Mouse (Mus musculus): Measurements from ENCODE around the gene Ptpn7.

Gene Ptpn7

DNA sequence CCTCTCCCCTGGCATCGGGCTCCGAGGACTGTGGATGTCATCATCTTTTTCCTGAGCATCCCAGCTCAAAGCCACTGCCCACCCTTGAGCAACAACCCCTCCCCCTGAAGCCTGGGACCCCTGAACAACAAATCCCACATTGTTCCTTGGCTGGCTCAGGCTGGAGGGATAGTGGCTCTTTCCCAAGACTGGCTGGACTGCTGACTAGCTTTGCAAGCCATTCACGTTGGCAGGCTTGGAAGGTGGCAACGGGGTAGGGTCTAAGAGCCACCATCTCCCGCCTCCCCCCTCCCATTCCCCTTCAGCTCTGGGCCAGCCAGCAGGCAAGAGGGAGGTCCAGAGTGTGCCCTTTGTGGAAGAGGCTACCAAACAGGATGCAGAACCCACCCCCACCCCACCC is 26.1 kb downstream of the Ptpn7 start:
- no peak for DNase-seq (ENCODE audit: low spot score)

DNA sequence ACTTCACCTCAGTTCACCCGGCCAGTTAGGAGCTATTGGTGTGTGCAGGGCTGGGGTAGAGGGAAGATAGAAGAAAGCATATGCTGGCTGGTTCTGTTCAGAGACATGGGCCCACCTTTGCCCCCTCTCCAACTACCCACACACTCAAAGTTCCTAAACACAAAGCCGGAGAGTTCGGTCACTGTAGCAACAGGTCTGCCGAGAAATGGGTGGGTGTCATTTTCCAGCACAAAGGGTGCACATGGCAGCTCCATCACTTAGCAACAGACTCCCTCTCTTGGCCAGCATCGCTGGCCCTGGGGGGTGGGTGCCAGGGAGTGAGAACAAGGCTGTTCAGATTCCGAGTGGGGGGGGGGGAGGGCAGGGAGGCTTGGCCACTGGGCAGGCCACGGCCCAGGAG is 26.6 kb downstream of the Ptpn7 start:
- no peak for DNase-seq (ENCODE audit: low spot score)

DNA sequence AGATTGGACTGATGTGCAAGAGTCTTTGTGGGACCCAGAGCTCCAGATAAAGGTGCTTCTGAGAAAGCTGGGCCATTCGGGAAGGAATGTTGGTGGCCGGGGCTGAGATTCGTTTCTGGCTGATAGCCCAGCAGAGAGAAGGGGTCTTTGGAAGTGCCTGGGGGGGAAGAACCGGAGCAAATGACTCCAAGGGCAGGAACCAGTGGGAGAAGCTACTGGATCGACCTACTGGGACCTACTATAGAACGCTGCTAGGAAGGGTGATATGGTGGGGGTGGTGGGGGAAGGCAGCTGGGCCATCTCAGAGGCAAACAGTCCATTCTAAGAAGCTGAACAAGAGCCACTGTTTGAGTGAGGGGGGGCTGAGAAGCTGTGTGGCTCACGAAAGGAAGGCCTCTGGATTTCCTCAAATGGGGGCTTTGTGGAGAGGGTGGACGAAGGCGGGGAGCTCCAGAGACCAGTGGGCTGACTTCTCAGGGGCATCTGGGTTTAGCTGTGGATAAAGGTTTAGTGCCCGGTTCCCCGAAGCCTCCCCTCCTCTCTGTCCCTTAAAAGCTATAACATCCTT is 27.1 kb downstream of the Ptpn7 start:
- no peak for DNase-seq (ENCODE audit: low spot score)

DNA sequence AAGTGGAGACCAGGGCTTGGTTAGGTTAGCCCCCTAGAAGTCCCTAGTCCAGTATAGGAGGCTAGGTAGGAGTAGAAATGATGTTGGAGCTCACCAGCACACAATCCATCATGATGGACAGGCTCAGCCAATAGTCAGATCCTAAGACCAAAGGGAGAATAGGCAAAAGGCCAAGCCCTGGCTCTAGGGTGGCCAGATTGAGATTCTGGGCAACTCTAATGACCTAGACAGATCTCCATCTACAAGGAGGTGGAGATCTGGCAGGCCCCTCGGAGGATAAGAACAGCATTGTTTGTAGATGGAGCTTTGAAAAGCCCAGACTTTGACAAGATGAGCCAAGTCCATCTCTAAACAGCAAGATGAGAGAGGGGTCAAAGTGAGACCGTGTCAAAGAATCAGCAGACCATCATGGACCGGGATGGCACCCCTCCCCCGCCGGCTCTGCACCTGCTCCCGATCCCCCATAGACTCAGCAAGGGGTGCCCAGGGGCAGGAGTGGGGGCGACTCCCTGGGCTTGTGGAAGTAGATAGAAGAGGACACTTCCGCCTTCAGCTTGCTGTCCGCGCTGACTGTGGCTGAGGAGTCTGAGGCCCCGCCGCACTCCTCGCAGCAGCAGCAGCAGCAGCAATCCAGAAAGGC is 28.0 kb downstream of the Ptpn7 start:
- no peak for DNase-seq (ENCODE audit: low spot score)

DNA sequence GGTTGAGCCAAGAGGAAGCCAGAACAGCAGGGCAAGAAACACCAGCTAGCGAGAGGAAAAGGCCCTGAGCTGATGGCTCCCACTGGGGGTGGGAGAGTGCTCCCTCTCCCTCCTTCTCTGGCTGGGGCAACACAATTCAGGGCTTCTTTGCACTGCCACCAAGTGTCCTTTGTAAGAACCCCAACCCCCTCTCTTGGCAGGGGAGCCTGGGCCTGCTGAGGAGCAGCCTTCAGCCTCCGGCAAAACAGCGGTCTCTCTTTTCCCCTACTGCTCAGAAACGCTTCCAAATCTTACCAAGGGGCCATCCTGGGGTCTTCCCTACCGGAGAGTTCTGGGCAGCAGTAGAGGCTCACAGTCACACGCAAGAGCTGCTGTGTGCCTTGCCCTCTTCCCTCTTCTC is 30.2 kb downstream of the Ptpn7 start:
- no peak for DNase-seq (ENCODE audit: low spot score)

DNA sequence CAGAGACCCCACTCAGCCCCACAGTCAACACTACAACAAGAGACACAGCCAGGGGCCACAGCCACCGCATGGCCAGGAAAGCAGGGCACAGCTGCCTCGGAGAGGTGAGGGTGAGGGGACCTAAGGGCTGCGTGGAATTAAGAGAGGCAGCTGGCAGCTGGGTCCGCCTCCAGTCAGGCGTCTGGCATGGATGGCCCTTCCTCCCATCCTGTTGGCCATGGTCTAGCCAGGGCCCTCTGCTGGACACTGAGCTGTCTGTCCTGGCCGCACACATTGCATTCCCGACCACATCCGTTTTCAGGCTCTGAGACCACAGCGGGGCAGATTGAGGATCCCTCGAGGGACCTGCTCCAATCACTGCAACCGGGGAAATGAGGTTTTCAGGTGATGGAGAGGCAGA is 34.9 kb downstream of the Ptpn7 start, which contains the start of gene Gpr37l1:
TSS of gene Gpr37l1 (minus strand) at position 247 of the 400 bp plus-strand sequence.
- DNase-seq (ENCODE audit: low spot score): no peak

DNA sequence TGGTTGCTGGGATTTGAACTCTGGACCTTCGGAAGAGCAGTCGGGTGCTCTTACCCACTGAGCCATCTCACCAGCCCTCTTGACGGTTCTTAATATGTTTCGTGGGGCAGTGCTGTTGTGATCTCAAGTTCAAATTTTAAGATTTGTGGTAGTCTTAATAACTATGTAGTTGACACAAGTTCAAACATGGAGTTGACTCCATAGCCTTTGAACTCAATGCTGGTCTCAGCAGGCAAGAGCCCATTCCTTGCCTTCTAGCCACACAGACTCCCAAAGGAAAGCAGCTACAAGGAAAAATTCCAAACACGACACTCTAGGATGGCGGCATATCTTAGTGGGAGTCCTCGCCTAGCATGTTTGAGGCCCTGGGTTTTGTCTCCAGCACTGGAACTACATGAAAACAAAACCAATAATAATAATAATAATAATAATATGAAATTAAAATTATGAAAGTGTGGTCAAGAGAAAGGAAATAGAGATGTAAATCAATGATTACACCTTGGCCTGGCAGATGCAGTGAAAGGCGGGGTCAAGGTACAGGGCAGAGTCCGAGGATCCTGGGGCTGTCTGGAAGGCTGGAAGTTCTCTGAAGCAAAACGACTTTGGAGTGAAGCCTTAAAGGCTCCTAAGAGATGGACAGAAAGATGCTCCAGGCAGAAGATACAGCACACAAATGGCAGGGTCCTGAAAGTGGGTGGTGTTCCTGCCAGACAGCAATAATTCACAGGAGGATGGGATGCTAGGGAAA is 36.1 kb downstream of the Ptpn7 start:
- no peak for DNase-seq (ENCODE audit: low spot score)

DNA sequence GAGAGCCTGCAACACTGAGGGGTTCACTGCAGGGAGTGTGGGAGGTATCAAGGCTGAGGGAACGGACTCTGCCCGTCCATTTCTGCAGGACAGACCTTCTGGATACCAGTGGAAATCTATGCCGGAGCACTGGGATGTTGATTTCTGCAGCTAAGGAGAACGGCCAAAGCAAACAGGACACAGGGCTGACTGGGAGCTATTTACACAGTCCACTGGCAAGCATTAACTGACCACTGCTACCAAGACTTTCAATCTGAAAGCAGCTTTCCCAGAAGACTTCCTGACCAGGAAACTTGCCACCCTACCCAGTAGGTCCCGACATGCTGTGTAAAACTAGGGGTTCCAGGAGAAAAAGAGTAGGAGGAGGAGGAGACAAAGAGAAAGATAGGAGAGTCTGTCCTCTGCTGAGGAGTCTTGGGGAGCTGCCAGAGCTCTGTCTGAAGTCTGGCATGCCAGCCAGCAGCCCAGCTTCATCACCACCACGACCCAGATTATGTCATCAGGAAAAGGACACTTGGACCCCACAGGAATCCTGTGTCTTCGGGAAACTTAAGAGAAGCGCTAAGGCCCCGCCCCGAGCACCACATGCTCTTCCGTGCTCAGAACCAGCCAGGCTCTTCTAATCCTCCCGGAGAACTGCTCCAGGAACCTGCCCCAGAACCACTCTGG is 37.2 kb downstream of the Ptpn7 start:
- DNase-seq (ENCODE audit: low spot score): no peak

DNA sequence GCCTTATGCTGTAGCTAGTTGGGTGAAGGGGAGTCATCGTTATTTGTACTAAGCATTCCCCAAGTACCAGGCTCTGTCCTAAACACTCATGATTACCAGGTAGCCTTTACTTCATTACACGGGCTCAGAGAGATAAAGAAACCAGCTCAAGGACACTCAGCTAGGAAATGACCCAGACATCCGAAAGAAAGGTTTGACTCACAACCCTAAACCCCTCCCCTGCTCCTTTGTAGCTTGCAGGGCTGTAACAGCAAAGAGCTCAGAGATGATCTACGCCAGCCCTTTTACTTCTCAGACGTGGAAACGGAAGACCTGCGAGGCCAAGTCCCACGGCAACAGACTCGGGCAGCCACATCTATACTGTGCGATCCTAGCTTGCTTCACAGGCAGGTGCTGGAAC is 37.8 kb downstream of the Ptpn7 start:
- no peak for DNase-seq (ENCODE audit: low spot score)

DNA sequence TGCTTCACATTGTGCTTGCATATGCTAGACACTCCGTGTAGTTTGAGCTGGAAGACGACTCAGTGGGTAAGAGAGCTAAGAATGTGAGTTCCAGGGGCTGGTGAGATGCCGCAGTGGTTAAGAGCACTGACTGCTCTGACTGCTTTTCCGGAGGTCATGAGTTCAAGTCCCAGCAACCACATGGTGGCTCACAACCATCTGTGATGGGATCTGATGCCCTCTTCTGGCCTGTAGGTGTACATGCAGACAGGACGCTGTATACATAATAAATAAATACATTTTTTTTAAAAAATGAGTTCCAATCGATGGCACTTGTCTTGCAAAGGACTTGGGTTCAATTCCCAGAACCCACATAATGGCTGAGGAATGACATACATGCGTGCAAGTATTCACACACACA is 38.7 kb downstream of the Ptpn7 start:
- no peak for DNase-seq (ENCODE audit: low spot score)

DNA sequence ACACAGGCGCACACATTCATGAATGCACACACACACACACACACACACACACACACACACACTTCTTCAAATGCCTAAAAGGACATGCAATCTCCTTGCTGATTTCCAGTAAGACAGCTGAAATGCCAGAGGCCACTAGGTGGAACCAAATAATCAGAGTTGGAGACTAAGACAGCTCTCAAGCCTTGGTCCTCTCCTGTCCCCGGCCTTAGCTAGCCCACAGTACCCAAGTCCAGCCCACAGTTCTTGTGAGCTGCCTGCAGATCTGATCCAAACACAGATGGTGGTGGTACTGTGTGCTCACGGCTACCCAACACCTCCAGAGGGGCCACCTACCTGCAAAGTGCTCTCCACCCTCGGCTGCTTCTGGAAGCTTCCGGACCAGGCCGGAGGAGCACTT is 39.5 kb downstream of the Ptpn7 start:
- DNase-seq (ENCODE audit: low spot score): peak; percentile 77

DNA sequence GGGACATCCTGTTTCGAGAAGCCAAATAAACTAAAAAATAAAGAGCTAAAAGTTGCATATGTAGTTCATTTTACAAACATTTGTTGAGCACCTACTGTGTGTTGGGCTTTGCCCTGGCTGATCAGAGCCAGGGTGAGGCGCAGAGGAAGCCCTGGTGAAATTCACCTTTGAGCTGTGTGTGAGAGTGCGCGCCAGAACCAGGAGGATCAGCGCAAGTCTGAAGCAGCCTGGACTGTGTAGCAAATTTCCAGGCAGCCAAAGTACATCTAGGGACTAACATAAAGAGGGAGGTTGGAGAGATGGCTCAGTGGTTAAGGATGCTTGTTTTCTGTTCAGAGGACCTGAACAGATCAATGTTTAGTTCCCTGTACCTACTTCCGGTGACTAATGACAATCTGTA is 40.8 kb downstream of the Ptpn7 start:
- DNase-seq (ENCODE audit: low spot score): no peak

DNA sequence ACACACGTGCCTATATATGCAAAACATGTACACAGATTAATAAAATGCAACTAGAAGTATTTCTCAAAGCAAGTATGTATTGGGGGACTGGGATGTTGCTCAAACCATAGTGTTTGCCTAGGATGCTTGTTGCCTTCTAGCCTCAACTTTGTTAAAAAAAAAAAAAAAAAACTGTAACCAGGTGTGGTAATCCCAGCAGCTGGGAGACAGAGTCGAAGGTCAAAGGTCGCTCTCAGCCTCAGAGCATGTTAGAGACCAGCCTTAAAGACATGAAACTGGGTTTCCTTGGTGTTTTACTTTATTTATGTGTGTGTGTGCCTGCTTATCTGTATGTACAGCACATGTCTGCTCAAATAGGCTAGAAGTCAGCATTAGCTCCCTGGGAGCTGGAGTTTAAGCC is 42.7 kb downstream of the Ptpn7 start:
- peak; percentile 60 for DNase-seq (ENCODE audit: low spot score)

DNA sequence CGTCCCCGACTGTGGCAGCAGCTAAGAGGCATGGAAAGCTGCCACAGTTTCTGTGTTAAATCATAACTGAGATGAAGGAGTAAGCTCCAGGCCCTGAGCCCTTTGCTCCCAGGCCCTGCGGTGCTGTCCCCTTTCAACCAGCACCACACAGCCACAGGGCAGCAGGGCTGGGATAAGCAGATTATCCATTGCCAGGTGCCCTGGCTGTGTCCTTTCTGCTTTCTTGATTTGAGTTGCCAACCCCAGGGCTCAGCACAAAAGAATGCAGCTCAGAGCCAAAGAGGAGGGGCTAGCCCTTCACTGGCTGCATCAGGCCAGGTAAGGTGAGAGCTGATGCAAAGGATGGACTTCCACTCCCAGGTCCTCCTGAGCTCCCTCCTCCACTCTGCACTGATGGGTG is 45.2 kb downstream of the Ptpn7 start:
- no peak for DNase-seq (ENCODE audit: low spot score)

DNA sequence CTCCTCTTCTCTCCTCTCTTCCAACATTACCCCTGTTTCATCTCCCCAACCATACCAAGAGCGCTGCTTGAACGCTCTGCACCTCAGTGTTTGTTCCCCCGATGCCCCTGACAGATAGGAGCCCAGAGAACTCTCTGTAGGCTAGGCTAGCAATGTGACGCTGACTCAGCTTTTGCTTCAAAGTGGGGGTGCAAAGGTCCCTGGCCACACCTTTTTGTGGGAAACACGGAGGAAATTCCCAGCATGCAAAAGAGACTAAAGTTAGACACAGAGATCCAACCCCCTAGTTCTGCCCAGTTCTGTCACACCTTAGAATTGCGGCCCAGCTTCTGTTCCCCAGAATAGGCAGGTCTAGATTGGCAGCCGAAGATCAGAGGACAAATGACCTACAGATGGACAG is 46.4 kb downstream of the Ptpn7 start:
- DNase-seq (ENCODE audit: low spot score): peak; percentile 65

DNA sequence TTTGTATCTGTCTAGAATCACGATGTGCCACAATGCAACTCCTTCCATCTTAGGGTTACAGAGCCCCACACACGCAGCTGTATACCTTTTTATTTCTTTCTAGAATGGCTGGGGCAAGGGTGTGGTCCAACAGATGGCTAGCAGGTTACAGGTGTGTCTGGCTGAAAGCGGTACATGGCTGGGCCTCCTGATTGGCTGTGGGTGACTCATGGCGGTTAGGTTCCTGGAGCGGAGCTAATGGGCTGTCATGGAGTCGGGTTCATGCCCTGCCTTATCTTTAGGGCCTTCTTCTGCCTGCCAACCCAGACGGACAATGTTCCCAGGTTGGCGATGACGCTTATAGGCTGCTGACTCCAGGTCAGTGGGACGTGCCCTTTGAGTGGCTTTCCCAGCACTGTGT is 48.3 kb downstream of the Ptpn7 start:
- DNase-seq (ENCODE audit: low spot score): no peak

DNA sequence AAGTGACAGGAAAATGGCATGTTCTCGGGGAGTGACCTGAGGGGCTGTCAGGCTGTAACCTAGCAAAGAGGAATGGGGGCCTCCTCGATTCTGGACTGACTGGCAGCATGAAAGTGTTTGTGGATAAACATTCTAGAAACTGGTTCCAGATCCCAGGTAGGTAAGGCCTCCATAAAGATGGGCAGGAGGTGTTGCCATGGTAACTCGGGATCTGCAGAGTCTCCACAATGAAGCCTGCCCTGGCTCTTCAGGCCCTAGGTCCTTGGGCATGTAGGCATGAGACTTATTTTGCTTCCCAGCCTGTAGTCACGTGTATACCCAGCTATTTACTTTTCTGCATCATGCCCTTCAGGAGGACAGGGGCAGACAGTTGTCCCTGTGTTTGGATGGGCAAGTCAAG is 48.8 kb downstream of the Ptpn7 start:
- DNase-seq (ENCODE audit: low spot score): no peak

DNA sequence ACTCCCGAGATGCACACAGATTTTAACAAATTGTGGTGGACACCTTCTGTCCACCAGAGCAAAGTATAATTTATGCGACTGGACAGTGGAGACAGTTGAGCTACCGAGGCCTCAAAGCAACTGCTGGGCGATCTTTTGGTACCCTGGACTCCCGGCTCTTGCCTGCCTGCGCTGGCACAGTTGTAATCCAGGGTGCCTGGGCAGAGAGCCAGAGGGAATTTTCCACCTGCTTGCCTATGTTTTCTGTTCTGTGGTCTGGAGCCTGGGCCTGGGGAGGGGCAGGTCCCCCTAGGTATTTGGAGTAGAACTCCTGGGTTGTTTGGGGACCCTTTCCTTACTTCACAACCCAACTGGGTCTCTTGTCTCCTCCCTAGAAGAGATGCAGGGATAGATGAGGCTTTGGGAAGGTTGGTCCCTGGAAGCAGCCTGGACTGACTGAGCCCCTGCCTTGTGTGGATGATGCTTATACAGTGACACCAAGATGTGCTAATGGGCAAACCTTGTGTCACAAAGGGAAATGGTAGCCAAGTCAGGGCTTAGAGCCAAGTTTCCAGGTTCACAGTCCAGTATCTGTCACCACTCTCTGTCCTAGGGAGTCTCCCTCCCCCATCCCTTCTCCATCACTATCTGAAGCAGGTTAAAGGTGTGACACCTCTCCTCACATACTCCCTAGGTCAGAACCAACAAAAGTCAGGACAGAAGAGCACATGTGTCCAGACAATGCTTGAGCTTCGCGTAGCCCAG is 49.6 kb downstream of the Ptpn7 start:
- DNase-seq (ENCODE audit: low spot score): no peak

DNA sequence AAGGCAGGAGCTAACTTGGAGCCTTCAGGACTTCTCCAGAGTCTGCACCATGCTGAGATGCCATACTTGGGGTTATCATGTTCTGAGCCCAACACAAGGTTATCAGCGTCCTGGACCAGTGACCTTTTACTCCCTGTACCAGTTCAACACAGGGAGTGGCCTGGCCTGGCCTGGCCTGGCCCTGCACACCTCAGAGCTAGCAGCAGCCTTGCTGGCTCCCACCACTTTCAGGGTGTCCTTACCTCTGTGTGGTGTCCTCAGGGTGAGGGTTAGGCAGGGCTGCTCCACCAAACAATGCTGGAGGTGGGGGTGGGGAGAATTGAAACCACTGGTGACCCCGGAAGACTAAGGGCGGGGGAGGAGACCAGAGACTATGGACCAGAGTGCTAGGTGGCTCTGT is 50.5 kb downstream of the Ptpn7 start:
- DNase-seq (ENCODE audit: low spot score): no peak

DNA sequence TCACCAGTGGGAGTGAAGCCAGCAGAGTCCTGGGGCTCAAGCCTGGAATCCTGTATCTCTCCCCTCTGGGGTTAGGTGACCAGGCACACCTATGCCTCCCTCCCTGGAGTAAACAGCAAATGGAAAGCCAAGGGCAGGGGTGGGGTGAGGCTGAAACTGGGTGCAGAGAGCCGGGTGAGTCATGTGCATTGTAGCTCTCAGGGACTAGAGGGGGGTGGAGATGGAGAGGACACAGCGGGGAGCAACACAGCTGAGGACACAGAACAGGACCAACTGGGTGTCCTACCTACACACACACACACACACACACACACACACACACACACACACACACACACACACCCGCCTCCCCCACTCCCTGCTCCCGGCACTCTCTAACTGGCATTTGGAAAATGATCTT is 50.9 kb downstream of the Ptpn7 start:
- DNase-seq (ENCODE audit: low spot score): no peak

DNA sequence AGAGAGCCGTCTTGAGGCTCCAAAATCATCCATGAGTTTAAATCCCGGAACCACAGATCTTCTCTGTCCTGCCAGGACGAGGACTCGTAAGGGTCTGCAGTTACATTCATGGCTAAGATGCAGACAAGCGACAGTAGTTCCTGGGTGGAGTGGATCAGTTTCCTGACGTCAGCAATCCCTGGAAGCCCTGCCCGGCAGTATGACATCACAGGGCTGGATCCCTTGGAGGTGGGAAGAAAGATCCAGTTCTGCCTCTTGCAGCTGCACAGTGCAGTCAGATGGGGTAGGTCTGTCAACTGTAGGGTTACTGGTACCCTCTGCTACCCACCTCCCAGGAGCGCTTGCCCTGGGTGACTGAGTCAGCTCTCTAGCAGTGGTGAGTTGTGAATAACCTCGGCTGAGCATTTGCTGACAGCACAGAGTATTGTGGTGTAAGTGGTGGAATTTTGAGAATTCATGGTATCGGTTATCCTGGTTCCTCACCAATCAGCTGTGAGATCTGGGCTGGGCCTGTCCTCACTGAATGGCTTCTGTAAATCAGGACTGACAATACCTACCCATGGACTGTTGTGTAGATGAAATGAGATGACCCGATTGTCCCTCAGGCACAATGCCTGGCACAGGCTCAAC is 51.6 kb downstream of the Ptpn7 start:
- no peak for DNase-seq (ENCODE audit: low spot score)

DNA sequence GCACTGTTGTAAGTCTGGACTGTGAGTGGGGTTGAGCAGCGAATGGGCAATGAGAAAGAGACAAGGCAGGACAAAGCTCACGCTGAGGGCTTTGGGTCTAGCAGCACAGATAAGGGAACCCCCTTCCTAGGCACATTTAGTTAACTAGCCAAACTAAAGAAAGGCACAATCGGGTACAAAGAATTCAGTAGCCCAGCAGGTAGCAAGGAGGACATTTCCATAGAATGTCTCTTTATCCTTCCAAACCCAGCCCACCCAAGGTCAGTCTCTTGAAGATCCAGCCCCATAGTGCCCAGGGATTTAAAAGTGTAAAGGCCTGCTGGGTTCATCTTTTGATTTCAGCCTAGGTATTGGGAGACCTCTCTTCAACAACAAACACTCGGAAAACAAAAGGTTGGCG is 53.4 kb downstream of the Ptpn7 start:
- DNase-seq (ENCODE audit: low spot score): no peak

Measured in yolk sac, embryonic 10.5 days (tissue).